ENCODE assay signal across 22 mouse cellular contexts in the genomic region with DNA sequence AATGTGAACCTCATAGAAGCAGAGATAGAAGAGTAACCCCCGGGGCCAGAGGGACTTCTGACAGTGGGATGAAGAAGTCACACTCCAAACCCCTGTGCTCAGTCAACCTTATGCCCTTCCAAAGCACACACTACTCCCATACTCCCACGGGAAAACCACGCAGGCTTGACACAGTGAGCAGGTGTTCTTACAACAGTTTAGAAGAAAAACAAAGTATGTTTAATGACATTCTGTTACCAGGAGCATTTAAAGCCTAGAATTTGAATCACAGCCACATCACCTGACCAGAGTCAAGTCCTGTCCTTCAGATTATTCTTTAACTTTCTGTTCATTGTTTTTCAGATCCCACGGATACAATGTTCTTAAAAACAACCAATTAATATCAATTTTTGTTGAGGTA. TPM values are rescaled to one million over a fixed set of nuclear protein-coding genes. Genes with fewer than 3 reads are reported as not detected.
DNase-seq lines count a peak whose midpoint lies in the region; ATAC-seq and TF ChIP-seq lines count a peak whose summit lies in the region.
"Had no signal": no experiment of that assay in that cellular context is flagged by ENCODE, and none has a peak within 500 bp of the region (broad histone marks: within the 10 kb centered on the region; RNA-seq: fewer than 3 reads in every experiment).

No protein-coding gene starts in this region.

- no peaks in the 10 kb centered on the region for H3K27me3 ChIP-seq in heart, embryonic 10.5 days (ENCODE audit: insufficient read depth, poor library complexity, severe bottlenecking)
- no peaks in the 10 kb centered on the region for H3K27me3 ChIP-seq in heart, embryonic 12.5 days (replicated peaks)
- no peaks in the 10 kb centered on the region for H3K27me3 ChIP-seq in lung, postnatal 0 days (replicated peaks; ENCODE audit: insufficient read depth, low read length)
- H3K27me3 ChIP-seq in kidney, postnatal 0 days (ENCODE audit: insufficient read depth, low read length), result no peaks in the 10 kb centered on the region
- H3K27me3 ChIP-seq: embryonic facial prominence, embryonic 12.5 days; hindbrain, embryonic 15.5 days; midbrain, embryonic 13.5 days had no signal

- no peak overlapping the region for H3K9ac ChIP-seq in heart, embryonic 12.5 days
- H3K9ac ChIP-seq in lung, postnatal 0 days (replicated peaks; ENCODE audit: low read depth), result no peak overlapping the region
- no peak overlapping the region for H3K9ac ChIP-seq in kidney, postnatal 0 days (ENCODE audit: low read depth, low read length)
- H3K9ac ChIP-seq: embryonic facial prominence, embryonic 12.5 days; hindbrain, embryonic 15.5 days; midbrain, embryonic 13.5 days had no signal

- H3K4me1 ChIP-seq in heart, embryonic 10.5 days, result peaks cover 18% of the 10 kb centered on the region
- H3K4me1 ChIP-seq in heart, embryonic 12.5 days (replicated peaks), result peaks cover 13% of the 10 kb centered on the region
- H3K4me1 ChIP-seq in lung, postnatal 0 days (ENCODE audit: insufficient read depth, low read depth, low read length), result peaks cover 18% of the 10 kb centered on the region; the same call in 1 of the 2 replicates
- H3K4me1 ChIP-seq in kidney, postnatal 0 days (replicated peaks; ENCODE audit: insufficient read depth, low read length), result peaks cover 14% of the 10 kb centered on the region; the same call in 1 of the 2 replicates

- peaks cover 15% of the 10 kb centered on the region; the same call in 1 of the 2 replicates for H3K36me3 ChIP-seq in heart, embryonic 10.5 days
- H3K36me3 ChIP-seq in heart, embryonic 12.5 days, result peaks cover 24% of the 10 kb centered on the region
- 0 out of 2 replicates have a peak, but pooled peaks cover 4% of the 10 kb centered on the region for H3K36me3 ChIP-seq in lung, postnatal 0 days (ENCODE audit: insufficient read depth, low read length)
- peaks cover 16% of the 10 kb centered on the region; the same call in 1 of the 2 replicates for H3K36me3 ChIP-seq in kidney, postnatal 0 days (ENCODE audit: insufficient read depth, low read length)

- DNase-seq in heart, embryonic 10.5 days (ENCODE audit: low spot score), result peak; percentile 50
- DNase-seq in lung, postnatal 0 days (ENCODE audit: low spot score), result peak; percentile 42
- no peak for DNase-seq in lung, postnatal 4 days
- DNase-seq in kidney, postnatal 0 days (ENCODE audit: low spot score), result peak; percentile 29
- DNase-seq in thymus, postnatal 4 days, result no peak
- DNase-seq: adrenal gland, postnatal 36 days; cerebellum, adult 11 months; cerebellum, postnatal 25 days; gastrocnemius, postnatal 14 days; heart, adult 18-20 months; liver; lung, adult 2 months; thymus, postnatal 14 days had no signal

- 88% methylated on average over 4 of the region's 4 CpGs for WGBS in heart, embryonic 10.5 days
- WGBS in heart, embryonic 12.5 days, result 85% methylated on average over 4 of the region's 4 CpGs
- 61% methylated on average over 4 of the region's 4 CpGs for WGBS in lung, postnatal 0 days
- 35% methylated on average over 4 of the region's 4 CpGs for WGBS in kidney, postnatal 0 days

- TF ChIP-seq CTCF in lung, postnatal 0 days (IDR thresholded peaks at IDR 0.05), result no peak
- no peak for TF ChIP-seq CTCF in kidney, postnatal 0 days (IDR thresholded peaks at IDR 0.05; ENCODE audit: low read depth)

- no peak for ATAC-seq in heart, embryonic 12.5 days (ENCODE audit: insufficient number of reproducible peaks, low FRiP score)
- no peak for ATAC-seq in lung, postnatal 0 days
- no peak for ATAC-seq in kidney, postnatal 0 days (replicated peaks; ENCODE audit: low FRiP score, low read depth)
- no peak for ATAC-seq in erythroblast, adult 5-6 weeks (replicated peaks; ENCODE audit: low FRiP score, poor library complexity, severe bottlenecking)
- ATAC-seq: forebrain, embryonic 14.5 days; midbrain, embryonic 13.5 days had no signal

- H3K9me3 ChIP-seq in heart, embryonic 10.5 days, result no peaks in the 10 kb centered on the region
- H3K9me3 ChIP-seq in heart, embryonic 12.5 days (replicated peaks), result no peaks in the 10 kb centered on the region
- H3K9me3 ChIP-seq in lung, postnatal 0 days (ENCODE audit: low read length), result no peaks in the 10 kb centered on the region
- no peaks in the 10 kb centered on the region for H3K9me3 ChIP-seq in kidney, postnatal 0 days (replicated peaks; ENCODE audit: low read length)
- H3K9me3 ChIP-seq: embryonic facial prominence, embryonic 12.5 days; hindbrain, embryonic 15.5 days; limb, embryonic 10.5 days; megakaryocyte, embryonic 14.5 days; midbrain, embryonic 13.5 days had no signal

- no peak overlapping the region for H3K4me3 ChIP-seq in heart, embryonic 10.5 days
- H3K4me3 ChIP-seq in heart, embryonic 12.5 days, result no peak overlapping the region
- H3K4me3 ChIP-seq in lung, postnatal 0 days (ENCODE audit: low read depth, low read length), result no peak overlapping the region
- no peak overlapping the region for H3K4me3 ChIP-seq in kidney, postnatal 0 days (replicated peaks; ENCODE audit: low read depth, low read length)
- H3K4me3 ChIP-seq: embryonic facial prominence, embryonic 12.5 days; erythroblast, embryonic 14.5 days; hindbrain, embryonic 15.5 days; limb, embryonic 10.5 days; megakaryocyte, embryonic 14.5 days; midbrain, embryonic 13.5 days had no signal

- H3K4me2 ChIP-seq in heart, embryonic 12.5 days, result no peak overlapping the region
- no peak overlapping the region for H3K4me2 ChIP-seq in lung, postnatal 0 days (replicated peaks; ENCODE audit: low read depth, low read length)
- no peak overlapping the region for H3K4me2 ChIP-seq in kidney, postnatal 0 days (ENCODE audit: low read length)
- H3K4me2 ChIP-seq: embryonic facial prominence, embryonic 12.5 days; midbrain, embryonic 13.5 days had no signal

- TF ChIP-seq EP300 in lung, postnatal 0 days (IDR thresholded peaks at IDR 0.05), result no peak

- H3K27ac ChIP-seq in heart, embryonic 10.5 days, result no peak overlapping the region
- H3K27ac ChIP-seq in heart, embryonic 12.5 days (ENCODE audit: poor library complexity, severe bottlenecking), result no peak overlapping the region
- peak overlapping the region; percentile 40; the same call in 1 of the 2 replicates for H3K27ac ChIP-seq in lung, postnatal 0 days (ENCODE audit: low read length)
- no peak overlapping the region for H3K27ac ChIP-seq in kidney, postnatal 0 days
- H3K27ac ChIP-seq: embryonic facial prominence, embryonic 12.5 days; hindbrain, embryonic 15.5 days; limb, embryonic 10.5 days; midbrain, embryonic 13.5 days had no signal

RNA-seq across cellular contexts. Expression of a gene that starts 30.4 kb away (rescaled TPM):
- 12.8 and 14.9 TPM in 2 replicates for polyA plus RNA-seq in heart, embryonic 10.5 days (2016; fragmentation: Nextera tagmentation; extraction: Ambion mirVana)
- polyA plus RNA-seq in heart, embryonic 12.5 days (2016; fragmentation: Nextera tagmentation; extraction: Ambion mirVana), result 11.9 and 12.8 TPM in 2 replicates
- 41.4 and 51.8 TPM in 2 replicates for polyA plus RNA-seq in lung, postnatal 0 days (2015; fragmentation: Nextera tagmentation; extraction: Ambion mirVana)
- polyA plus RNA-seq in kidney, postnatal 0 days (2015; fragmentation: Nextera tagmentation; extraction: Ambion mirVana), result 16.6 and 17.3 TPM in 2 replicates
- 0.38 and 1.0 TPM in 2 replicates for total RNA-seq in erythroblast, adult 5-6 weeks (2015; ENCODE audit: low replicate concordance)
- 1.7 and 1.9 TPM in 2 replicates for total RNA-seq in erythroblast, adult 5-6 weeks (2017; ENCODE audit: low replicate concordance)

Comparison
In these comparisons a context has a peak if more than half of its experiments do, and no peak if none do; other contexts are left out.
1. DNase-seq: peak in heart, embryonic 10.5 days (single experiment), lung, postnatal 0 days (single experiment) and kidney, postnatal 0 days (single experiment); none in lung, postnatal 4 days (0 of 2) and thymus, postnatal 4 days (single experiment).